Mouse (Mus musculus) forebrain, embryonic 16.5 days (tissue): ENCODE results near the gene Rpp25l. TPM values are rescaled to one million over a fixed set of nuclear protein-coding genes. Genes with fewer than 3 reads are reported as not detected.

Experiments used
- ATAC-seq: fragments of 200-750 bp; cut with Nextera tagmentation; 2 replicates; pipeline ENCODE4 v1.8.0; 2017; ENCODE audit warnings: mild to moderate bottlenecking, moderate library complexity
- H3K27ac ChIP-seq: fragments of 300-500 bp; sonication (generic); 2 replicates; pipeline ENCODE4 v1.5.1; 2014; ENCODE audit warnings: low read length, control low read depth
- H3K27me3 ChIP-seq: fragments of 300-500 bp; sonication (generic); replicated peaks from 2 replicates; pipeline ENCODE4 v1.6.1; 2014; ENCODE audit warnings: low read length; ENCODE audit not compliant: control insufficient read depth, insufficient read depth
- H3K36me3 ChIP-seq: fragments of 300-500 bp; sonication (generic); 2 replicates; pipeline ENCODE4 v1.6.1; 2014; ENCODE audit not compliant: control insufficient read depth, insufficient read depth
- H3K4me1 ChIP-seq: fragments of 300-500 bp; sonication (generic); replicated peaks from 2 replicates; pipeline ENCODE4 v1.6.1; 2014; ENCODE audit warnings: low read length; ENCODE audit not compliant: control insufficient read depth, insufficient read depth
- H3K4me2 ChIP-seq: fragments of 300-500 bp; sonication (generic); 2 replicates; pipeline ENCODE4 v1.6.1; 2014; ENCODE audit warnings: mild to moderate bottlenecking, low read length, control low read depth
- H3K4me3 ChIP-seq: fragments of 300-500 bp; sonication (generic); replicated peaks from 2 replicates; pipeline ENCODE4 v1.5.1; 2014; ENCODE audit warnings: mild to moderate bottlenecking, low read length, control low read depth
- H3K9ac ChIP-seq: fragments of 300-500 bp; sonication (generic); replicated peaks from 2 replicates; pipeline ENCODE4 v1.6.1; 2014; ENCODE audit warnings: low read depth, low read length, control low read depth
- H3K9me3 ChIP-seq: fragments of 300-500 bp; sonication (generic); 2 replicates; pipeline ENCODE4 v1.6.1; 2016; ENCODE audit warnings: low read length; ENCODE audit not compliant: control insufficient read depth
- whole genome bisulfite sequencing: fragments of 180-500 bp; shearing (Covaris S2); extraction: QIAGEN DNeasy Blood & Tissue Kit; methylation state at CpG from one replicate; pipeline ENCODE4 v1.1.7; 2014; 5-methylcytosine and 5-hydroxymethylcytosine counted together
- polyA plus RNA-seq: library from polyadenylated mRNA; unstranded; fragments of >200 nt; fragmentation: Nextera tagmentation; extraction: Ambion mirVana; gene quantifications from 2 replicates; pipeline ENCODE4 v1.2.1, GENCODE M21; 2015

Gene Rpp25l
- polyA plus RNA-seq, 1 experiment from 2014 or later = 60.5 TPM

DNA sequence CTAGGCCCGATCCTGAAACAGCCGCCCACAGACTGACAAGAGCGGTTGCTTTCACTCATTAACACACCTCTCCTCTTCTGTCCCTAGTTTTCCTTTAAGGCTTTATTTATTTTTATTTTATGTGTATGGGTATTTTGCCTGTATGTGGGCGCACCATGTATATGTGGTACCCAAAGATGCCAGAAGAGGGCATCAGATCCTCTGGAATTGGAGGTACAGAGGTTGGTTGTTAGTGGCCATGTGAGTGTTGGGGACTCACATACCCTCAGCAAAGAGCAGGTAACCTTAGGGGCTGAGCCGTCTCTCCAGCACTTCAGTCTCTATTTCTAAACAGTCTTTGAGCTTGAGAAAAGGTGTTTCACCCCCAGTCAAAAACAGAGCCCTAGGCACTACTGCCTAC lies 2.3 kb upstream of the Rpp25l start:
- WGBS = 82% methylated on average over 5 of the region's 5 CpGs
- H3K9ac ChIP-seq = no peak overlapping the region
- H3K27ac ChIP-seq = no peak overlapping the region
- no peak overlapping the region for H3K4me3 ChIP-seq
- no peaks in the 10 kb centered on the region for H3K27me3 ChIP-seq
- no peak for ATAC-seq
- H3K4me2 ChIP-seq = no peak overlapping the region
- peaks cover 33% of the 10 kb centered on the region for H3K4me1 ChIP-seq
- peaks cover 10% of the 10 kb centered on the region for H3K36me3 ChIP-seq
- no peaks in the 10 kb centered on the region for H3K9me3 ChIP-seq

DNA sequence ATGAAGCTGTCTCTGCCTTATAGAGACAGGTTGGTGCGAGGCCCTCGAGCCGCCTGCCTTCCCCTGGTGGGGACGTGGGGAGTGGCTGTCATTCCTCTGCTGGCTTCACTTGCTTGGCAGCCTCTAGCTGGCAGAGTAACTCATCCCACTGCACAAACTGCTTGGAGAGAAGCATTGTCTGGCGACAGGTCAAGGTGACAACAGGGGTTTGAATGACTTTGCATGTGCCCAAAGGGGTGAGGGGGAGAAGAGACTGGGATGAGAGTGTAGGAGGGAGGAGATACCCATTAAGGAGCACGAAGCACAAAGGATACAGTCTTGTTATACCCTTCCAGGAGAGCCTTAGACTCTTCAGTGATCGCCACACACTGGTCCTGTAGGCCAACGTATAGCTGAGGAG lies 1.7 kb upstream of the Rpp25l start:
- H3K4me3 ChIP-seq = no peak overlapping the region
- H3K36me3 ChIP-seq = peaks cover 10% of the 10 kb centered on the region
- no peak overlapping the region for H3K27ac ChIP-seq
- peaks cover 33% of the 10 kb centered on the region for H3K4me1 ChIP-seq
- no peak overlapping the region for H3K4me2 ChIP-seq
- H3K27me3 ChIP-seq = no peaks in the 10 kb centered on the region
- WGBS = 81% methylated on average over 8 of the region's 8 CpGs
- no peaks in the 10 kb centered on the region for H3K9me3 ChIP-seq
- ATAC-seq = no peak
- no peak overlapping the region for H3K9ac ChIP-seq

DNA sequence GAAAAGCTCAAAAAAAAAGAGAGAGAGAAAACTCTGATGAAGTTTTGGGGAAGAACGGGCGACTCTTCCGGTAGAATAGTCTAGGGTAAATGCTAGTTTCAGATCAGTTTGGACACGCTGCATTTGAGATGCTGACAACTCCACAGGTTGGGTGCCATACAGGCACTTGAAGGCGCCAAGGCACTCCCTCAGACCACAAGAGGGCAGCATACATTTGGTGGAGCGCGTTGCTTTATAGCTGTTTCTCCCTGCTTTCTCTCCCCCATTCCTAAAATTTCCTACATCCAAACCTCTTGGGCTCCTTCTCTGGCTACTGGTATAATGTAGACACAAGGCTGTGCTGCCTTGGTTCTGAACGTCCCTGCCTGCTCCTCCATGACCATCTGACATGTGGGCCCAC lies 942 bp upstream of the Rpp25l start:
- Histone ChIP-seq H3K9ac (no peak overlapping the region), H3K36me3 (peaks cover 10% of the 10 kb centered on the region)
- ATAC-seq = peak; percentile 27; the same call in 1 of the 2 replicates

DNA sequence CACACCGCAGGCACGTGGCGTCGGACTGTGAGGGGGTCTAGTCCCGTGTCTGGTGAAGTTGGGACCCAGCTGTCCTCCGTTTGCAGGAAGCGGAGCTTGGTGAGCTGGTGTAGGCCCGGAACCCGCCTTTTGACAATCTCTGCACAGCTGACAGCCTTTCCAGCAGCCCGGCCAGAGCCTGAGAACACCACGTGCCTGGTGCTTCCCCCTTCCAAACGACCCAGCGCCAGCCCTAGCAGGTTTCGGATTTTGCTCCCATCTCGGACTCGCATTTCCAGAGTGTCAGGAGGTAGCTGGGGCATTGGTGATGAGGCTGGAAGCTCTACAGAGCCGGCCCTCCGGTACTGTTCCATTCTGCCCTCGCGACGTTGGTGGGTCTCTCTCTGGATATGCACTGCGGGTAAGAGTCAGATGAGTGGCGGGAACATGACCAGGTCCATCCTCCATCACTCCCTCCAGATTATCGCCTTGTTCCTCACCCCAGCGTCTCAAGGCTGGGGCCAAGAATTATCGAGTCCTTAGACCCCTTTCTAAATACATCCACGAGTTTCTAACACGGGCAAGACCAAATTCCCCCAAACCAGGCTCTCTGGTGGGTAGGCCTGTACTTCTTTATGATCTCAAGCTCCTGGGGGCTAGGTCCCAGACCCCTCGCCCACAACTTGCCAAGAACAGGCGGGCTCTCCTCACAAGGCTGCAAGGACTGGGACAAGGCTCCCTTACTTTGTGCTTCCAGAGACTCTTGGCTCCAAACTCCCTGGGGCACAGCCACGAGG lies 725 bp downstream of the Rpp25l start:
- peak overlapping the region; percentile 81 for H3K4me3 ChIP-seq
- 42% methylated on average over 31 of the region's 31 CpGs for WGBS

More for the DNA sequence above, 942 bp upstream of the Rpp25l start:
- WGBS = 10% methylated on average over 8 of the region's 8 CpGs
- Histone ChIP-seq H3K4me2 (peak overlapping the region; percentile 94), H3K27me3 (no peaks in the 10 kb centered on the region), H3K4me3 (peak overlapping the region; percentile 2; the same call in 1 of the 2 replicates), H3K27ac (no peak overlapping the region), H3K4me1 (peaks cover 33% of the 10 kb centered on the region), H3K9me3 (no peaks in the 10 kb centered on the region)

DNA sequence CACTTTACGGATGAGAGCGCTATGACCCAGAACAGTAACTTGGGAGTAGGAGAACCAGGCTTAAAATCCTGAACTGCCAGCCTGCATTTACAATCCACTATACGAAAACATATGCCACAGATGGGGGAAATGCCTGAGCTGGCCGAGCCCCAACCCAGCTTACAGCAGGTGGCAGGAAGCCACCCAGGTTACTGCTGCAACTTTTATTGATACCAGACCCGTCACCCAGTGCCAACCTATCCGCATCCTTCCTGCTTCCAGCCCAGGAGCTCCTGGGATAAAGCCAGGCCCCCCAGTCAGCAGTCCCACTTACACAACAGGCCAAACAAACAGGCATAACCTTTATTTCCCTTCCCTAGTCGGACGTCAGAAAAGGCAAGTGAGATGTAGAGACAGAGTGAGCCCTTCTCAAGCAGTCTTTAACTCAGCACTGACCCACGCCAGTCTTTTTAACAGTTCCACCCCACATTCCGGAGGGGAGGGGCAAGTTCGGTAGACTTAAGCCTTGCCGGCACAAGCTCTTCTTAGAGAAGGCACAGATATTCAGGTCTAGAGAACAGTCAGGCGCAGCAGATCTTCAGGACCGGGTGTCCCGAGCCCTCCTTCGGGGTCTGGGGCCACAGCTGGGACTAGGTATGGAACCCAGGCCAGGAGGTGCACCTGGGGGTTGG lies 1.5 kb downstream of the Rpp25l start:
- Histone ChIP-seq H3K9me3 (no peaks in the 10 kb centered on the region), H3K4me1 (peaks cover 49% of the 10 kb centered on the region), H3K27me3 (no peaks in the 10 kb centered on the region), H3K4me2 (peak overlapping the region; percentile 94), H3K4me3 (peak overlapping the region; percentile 81), H3K36me3 (no peaks in the 10 kb centered on the region; the same call in 1 of the 2 replicates), H3K9ac (peak overlapping the region; percentile 92), H3K27ac (no peak overlapping the region)
- ATAC-seq = no peak
- 53% methylated on average over 16 of the region's 16 CpGs for WGBS

More for the DNA sequence above, 725 bp downstream of the Rpp25l start:
- Histone ChIP-seq H3K9me3 (no peaks in the 10 kb centered on the region), H3K4me2 (peak overlapping the region; percentile 94), H3K27me3 (no peaks in the 10 kb centered on the region), H3K36me3 (peaks cover 3% of the 10 kb centered on the region; the same call in 1 of the 2 replicates), H3K9ac (peak overlapping the region; percentile 92), H3K4me1 (peaks cover 42% of the 10 kb centered on the region), H3K27ac (peak overlapping the region; percentile 68; the same call in 1 of the 2 replicates)
- peak; percentile 16 for ATAC-seq

DNA sequence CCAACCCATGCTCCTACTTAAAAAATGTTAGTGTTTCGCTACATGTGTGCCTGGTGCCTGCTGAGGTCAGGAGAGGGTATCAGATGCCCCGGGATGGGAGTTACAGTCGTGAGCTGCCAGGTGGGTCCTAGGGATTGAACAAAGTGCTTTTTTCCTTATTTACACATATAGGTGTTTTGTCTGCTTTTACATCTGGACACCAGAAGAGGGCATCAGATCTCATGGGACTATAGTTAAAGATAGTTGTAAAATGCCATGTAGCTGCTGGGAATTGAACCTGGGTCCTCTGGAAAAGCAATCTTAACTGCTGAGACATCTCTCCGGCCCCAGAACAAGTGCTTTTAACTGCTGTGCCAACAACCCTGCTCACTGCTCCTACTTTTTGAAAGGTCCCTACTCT lies 3.1 kb downstream of the Rpp25l start:
- WGBS = 70% methylated on average over 4 of the region's 4 CpGs

DNA sequence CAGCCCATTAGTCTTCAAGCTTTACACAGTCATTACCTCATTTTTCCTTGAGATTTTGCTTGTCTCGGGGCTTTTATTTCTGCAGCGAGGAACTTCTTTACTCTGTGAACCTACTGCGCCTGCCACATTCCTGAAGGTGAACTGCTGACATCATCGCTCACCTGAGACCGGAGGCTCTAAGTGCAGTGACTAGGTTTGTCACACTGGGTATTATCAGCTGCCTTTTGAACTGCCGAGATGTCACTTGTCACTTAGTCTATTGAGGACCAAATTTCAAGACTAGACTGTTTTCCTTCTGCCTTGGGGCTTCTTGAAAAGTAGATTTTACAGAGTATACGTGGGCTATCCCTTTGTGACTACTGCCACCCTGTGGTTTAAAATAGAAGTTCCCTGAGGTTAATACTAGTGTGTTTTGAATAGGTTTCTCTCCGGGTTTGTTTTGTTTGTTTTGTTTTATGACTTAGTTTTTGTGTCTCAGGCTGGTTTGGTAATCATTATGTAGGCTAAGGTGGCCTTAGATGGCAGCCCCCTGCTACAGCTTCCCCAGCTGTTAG lies 5.1 kb downstream of the Rpp25l start:
- WGBS = 40% methylated on average over 8 of the region's 8 CpGs
- Histone ChIP-seq H3K36me3 (no peaks in the 10 kb centered on the region), H3K4me3 (no peak overlapping the region), H3K9me3 (no peaks in the 10 kb centered on the region), H3K4me1 (peaks cover 48% of the 10 kb centered on the region), H3K27ac (no peak overlapping the region), H3K27me3 (no peaks in the 10 kb centered on the region), H3K4me2 (no peak overlapping the region), H3K9ac (no peak overlapping the region)
- peak; percentile 42 for ATAC-seq

More for the DNA sequence above, 3.1 kb downstream of the Rpp25l start:
- Histone ChIP-seq H3K27me3 (no peaks in the 10 kb centered on the region), H3K36me3 (no peaks in the 10 kb centered on the region), H3K9me3 (no peaks in the 10 kb centered on the region), H3K4me2 (no peak overlapping the region), H3K4me1 (peaks cover 59% of the 10 kb centered on the region), H3K9ac (no peak overlapping the region), H3K4me3 (no peak overlapping the region), H3K27ac (no peak overlapping the region)
- ATAC-seq = no peak

DNA sequence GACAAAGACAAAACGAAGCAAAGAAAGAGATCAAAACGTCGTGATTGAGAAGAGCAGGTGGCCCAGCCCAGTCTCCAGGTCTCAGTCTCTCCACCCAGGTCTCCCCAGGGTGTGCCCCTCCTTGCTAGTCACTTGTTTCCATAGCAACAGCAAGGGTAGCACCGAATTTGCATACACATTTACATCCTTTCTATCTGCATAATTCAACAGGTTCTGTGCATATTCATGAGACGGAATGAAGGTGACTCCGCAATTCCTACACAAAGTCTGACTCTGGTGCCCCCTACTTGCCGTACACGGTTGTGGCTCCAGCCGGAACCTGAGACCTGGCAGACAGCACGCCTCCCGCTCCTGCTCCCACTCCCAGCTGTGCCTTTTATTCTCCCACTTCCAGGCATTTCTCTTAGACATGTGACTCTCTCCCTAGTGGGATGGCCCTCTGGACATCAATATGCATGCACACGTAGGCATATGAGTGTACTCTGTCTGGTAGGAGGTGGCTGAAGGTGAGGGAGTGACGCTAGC lies 6.3 kb downstream of the Rpp25l start:
- H3K27me3 ChIP-seq = no peaks in the 10 kb centered on the region
- H3K9ac ChIP-seq = no peak overlapping the region
- no peak overlapping the region for H3K27ac ChIP-seq
- no peak overlapping the region for H3K4me3 ChIP-seq
- ATAC-seq = peak; percentile 81
- H3K4me2 ChIP-seq = peak overlapping the region; percentile 38
- H3K9me3 ChIP-seq = no peaks in the 10 kb centered on the region
- peaks cover 39% of the 10 kb centered on the region for H3K4me1 ChIP-seq
- H3K36me3 ChIP-seq = no peaks in the 10 kb centered on the region
- 0% methylated on average over 13 of the region's 13 CpGs for WGBS
